Mouse (Mus musculus): Measurements from ENCODE around the gene Cxcl10. TPM values are rescaled to one million over a fixed set of nuclear protein-coding genes. Genes with fewer than 3 reads are reported as not detected.

The Cxcl10 gene
- polyA plus RNA-seq, 1 experiment from 2014 or later = 0.43 TPM

DNA sequence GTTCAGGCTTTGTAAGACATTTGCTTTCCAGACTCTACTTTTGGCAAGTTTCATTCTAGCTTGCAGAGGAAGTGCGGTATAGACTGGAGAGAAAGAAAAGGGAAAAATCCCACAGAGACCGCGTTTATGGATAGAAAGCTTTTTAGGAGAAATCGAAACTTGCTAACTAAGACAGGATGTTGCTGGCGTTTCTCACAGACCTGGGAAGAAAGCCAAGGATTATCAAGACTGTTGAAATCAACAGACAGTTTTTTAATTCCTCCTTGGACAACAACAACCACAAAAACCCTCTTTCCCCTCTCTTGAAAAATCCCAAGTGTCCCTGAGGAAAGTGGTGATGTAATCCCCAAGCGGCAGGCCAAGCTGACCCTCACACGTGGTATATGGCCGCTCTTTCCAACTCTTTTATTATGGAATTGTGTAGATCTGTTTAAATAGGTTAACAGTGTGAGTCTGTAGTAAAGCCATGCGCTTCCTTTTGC lies 16.3 kb downstream of the Cxcl10 start:
- 65% methylated on average over 9 of the region's 9 CpGs for WGBS
- ATAC-seq = no peak
- no peak overlapping the region for H3K9ac ChIP-seq (ENCODE audit: low read depth, low read length)
- no peak overlapping the region for H3K27ac ChIP-seq (ENCODE audit: low read depth, low read length)
- no peak overlapping the region for H3K4me2 ChIP-seq (ENCODE audit: low read length)
- H3K9me3 ChIP-seq (ENCODE audit: control insufficient read depth, low read length) = no peaks in the 10 kb centered on the region
- H3K4me3 ChIP-seq (ENCODE audit: low read length) = no peak overlapping the region
- H3K36me3 ChIP-seq (ENCODE audit: control insufficient read depth, insufficient read depth, low read length) = no peaks in the 10 kb centered on the region
- H3K4me1 ChIP-seq (ENCODE audit: control insufficient read depth, insufficient read depth, low read depth, low read length) = no peaks in the 10 kb centered on the region
- H3K27me3 ChIP-seq (replicated peaks; ENCODE audit: control insufficient read depth, insufficient read depth, low read length) = no peaks in the 10 kb centered on the region

DNA sequence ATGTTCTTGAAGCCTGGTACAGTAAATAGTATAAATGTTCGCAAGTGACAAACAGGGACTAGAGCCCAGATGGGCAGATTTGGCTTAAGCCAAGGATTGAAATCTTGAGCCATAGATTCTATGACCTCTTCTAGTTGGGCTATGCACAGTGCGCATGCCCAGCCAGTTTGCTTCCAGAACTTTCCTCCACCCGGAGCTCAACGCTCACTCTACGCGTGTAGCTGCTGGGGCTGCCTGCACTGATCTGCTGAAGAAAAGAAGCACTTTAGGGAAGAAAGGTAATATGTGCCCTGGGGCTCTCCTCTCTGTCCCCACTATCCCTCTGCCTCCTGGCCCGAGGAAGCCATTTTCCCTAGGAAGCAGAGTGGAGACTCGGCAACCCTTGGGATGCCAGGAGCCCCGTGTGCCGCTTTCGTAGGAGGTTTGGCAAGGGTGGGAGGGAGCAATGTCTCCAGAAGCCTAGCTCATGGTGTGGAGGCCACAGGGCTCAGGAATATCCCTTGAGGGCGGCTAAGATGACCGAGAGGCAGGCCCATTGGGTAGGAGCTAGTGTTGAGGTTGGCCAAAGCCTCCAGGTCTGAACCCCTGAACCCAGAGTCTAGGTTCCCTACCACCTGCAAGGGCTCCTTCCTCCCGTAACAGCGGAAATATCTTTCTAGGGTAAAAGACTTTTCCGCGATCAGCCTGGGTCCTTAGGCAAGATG lies 16.9 kb downstream of the Cxcl10 start, which contains the start of gene Art3:
Gene Art3 (plus strand): TSS at position 193 of the 704 bp plus-strand sequence.
- no peak within 1 kb of the TSS for H3K4me2 ChIP-seq (ENCODE audit: low read length)
- no peaks in the 10 kb centered on the region for H3K36me3 ChIP-seq (ENCODE audit: control insufficient read depth, insufficient read depth, low read length)
- 95% methylated on average over 17 of the region's 17 CpGs for WGBS
- no peak for ATAC-seq
- H3K9ac ChIP-seq (ENCODE audit: low read depth, low read length) = no peak within 1 kb of the TSS
- no peaks in the 10 kb centered on the region for H3K27me3 ChIP-seq (replicated peaks; ENCODE audit: control insufficient read depth, insufficient read depth, low read length)
- H3K4me1 ChIP-seq (ENCODE audit: control insufficient read depth, insufficient read depth, low read depth, low read length) = no peaks in the 10 kb centered on the region
- no peak within 1 kb of the TSS for H3K4me3 ChIP-seq (ENCODE audit: low read length)
- no peak within 1 kb of the TSS for H3K27ac ChIP-seq (ENCODE audit: low read depth, low read length)
- no peaks in the 10 kb centered on the region for H3K9me3 ChIP-seq (ENCODE audit: control insufficient read depth, low read length)

DNA sequence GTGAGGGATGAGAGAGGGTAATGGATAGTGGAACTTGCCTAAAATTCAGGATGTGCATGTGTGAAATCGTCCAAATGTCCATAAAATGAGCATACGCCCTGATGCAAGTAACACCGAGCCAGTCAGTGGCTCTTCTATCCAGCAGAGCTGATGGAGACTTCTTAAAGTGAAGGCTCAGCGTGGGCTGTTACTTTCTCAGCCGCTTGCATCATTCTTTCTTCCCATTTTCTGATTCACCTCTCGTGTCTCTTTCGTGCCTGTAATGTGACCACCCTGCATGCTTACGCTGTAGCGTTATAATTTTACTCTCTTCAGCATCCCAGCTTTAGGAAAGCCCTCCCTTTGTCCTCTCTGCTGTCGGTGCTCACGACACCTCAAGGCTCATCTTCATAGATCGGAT lies 17.6 kb downstream of the Cxcl10 start:
- ATAC-seq = no peak
- H3K4me3 ChIP-seq (ENCODE audit: low read length) = no peak overlapping the region
- H3K4me1 ChIP-seq (ENCODE audit: control insufficient read depth, insufficient read depth, low read depth, low read length) = no peaks in the 10 kb centered on the region
- H3K36me3 ChIP-seq (ENCODE audit: control insufficient read depth, insufficient read depth, low read length) = no peaks in the 10 kb centered on the region
- H3K27me3 ChIP-seq (replicated peaks; ENCODE audit: control insufficient read depth, insufficient read depth, low read length) = no peaks in the 10 kb centered on the region
- no peak overlapping the region for H3K9ac ChIP-seq (ENCODE audit: low read depth, low read length)
- no peaks in the 10 kb centered on the region for H3K9me3 ChIP-seq (ENCODE audit: control insufficient read depth, low read length)
- 92% methylated on average over 12 of the region's 12 CpGs for WGBS
- H3K27ac ChIP-seq (ENCODE audit: low read depth, low read length) = no peak overlapping the region
- H3K4me2 ChIP-seq (ENCODE audit: low read length) = no peak overlapping the region

DNA sequence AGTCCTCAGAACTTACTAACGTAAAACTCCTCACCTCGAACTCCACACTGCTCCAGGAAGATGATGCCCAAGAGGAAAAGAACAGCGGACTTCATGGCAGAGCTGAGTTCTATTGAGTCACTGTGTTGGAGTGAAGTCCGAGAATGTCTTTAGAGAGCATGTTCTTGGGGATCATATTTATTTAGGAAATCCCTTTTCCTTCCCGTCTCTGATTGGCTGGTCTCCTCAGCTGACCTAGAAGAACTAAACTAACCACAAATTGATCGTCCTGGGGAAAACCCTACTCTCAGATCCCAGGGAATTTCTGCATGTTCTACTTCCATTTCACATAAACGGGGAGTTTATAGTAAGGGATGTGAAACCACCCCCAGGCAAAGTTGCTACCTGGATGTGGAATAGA lies 20.8 kb downstream of the Cxcl10 start, which contains the start of gene Cxcl9:
Gene Cxcl9 (minus strand): TSS at position 151 of the 400 bp plus-strand sequence.
- ATAC-seq = no peak
- WGBS = 87% methylated on average over 7 of the region's 7 CpGs
- H3K4me1 ChIP-seq (ENCODE audit: control insufficient read depth, insufficient read depth, low read depth, low read length) = no peaks in the 10 kb centered on the region

DNA sequence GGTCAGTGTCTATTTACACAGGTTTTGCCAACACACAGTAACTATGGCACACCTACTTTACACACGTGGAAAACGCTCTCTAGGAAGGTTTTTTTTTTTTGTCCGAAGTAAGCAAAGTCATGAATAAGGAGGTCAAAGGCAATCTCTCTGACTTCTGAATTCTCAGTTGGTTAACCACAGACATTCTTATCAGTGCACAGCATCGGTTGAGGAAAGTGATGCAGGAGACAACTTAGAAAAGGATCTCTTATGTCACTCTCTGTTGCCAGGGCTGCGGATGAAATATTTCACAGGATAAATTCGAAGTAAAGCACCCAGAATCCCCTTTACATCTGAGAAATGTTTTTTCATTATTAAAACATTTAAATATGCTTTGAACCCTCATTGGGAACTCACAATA lies 21.3 kb downstream of the Cxcl10 start:
- H3K36me3 ChIP-seq (ENCODE audit: control insufficient read depth, insufficient read depth, low read length) = no peaks in the 10 kb centered on the region
- no peak overlapping the region for H3K4me2 ChIP-seq (ENCODE audit: low read length)
- H3K27ac ChIP-seq (ENCODE audit: low read depth, low read length) = no peak overlapping the region
- no peak overlapping the region for H3K9ac ChIP-seq (ENCODE audit: low read depth, low read length)
- no peaks in the 10 kb centered on the region for H3K4me1 ChIP-seq (ENCODE audit: control insufficient read depth, insufficient read depth, low read depth, low read length)
- no peaks in the 10 kb centered on the region for H3K9me3 ChIP-seq (ENCODE audit: control insufficient read depth, low read length)
- ATAC-seq = no peak
- no peaks in the 10 kb centered on the region for H3K27me3 ChIP-seq (replicated peaks; ENCODE audit: control insufficient read depth, insufficient read depth, low read length)
- 87% methylated on average over 6 of the region's 6 CpGs for WGBS
- no peak overlapping the region for H3K4me3 ChIP-seq (ENCODE audit: low read length)

More for the DNA sequence above, 20.8 kb downstream of the Cxcl10 start, which contains the start of gene Cxcl9:
- no peak within 1 kb of the TSS for H3K4me2 ChIP-seq (ENCODE audit: low read length)
- H3K4me3 ChIP-seq (ENCODE audit: low read length) = no peak within 1 kb of the TSS
- H3K9me3 ChIP-seq (ENCODE audit: control insufficient read depth, low read length) = no peaks in the 10 kb centered on the region
- H3K36me3 ChIP-seq (ENCODE audit: control insufficient read depth, insufficient read depth, low read length) = no peaks in the 10 kb centered on the region
- H3K27ac ChIP-seq (ENCODE audit: low read depth, low read length) = no peak within 1 kb of the TSS
- no peak within 1 kb of the TSS for H3K9ac ChIP-seq (ENCODE audit: low read depth, low read length)
- H3K27me3 ChIP-seq (replicated peaks; ENCODE audit: control insufficient read depth, insufficient read depth, low read length) = no peaks in the 10 kb centered on the region

DNA sequence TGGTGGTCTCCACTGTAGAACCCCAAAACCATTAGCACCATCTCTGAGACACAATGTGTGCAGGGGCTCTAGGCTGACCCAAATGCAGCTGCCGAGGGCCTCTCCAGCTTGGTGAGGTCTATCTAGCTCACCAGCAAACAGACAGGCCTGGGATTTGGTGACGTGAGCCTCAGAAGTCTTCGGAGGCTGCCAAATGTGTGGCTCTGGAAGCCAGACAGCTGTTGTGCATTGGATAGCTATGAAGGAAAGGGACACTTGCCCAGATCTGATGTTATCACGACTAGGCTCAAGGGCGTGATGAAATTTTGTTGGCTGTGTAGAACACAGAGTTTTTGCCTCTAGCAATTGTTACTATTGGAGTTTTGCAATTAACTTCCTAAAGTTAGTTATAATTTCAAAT lies 25.4 kb downstream of the Cxcl10 start:
- Histone ChIP-seq H3K9ac (ENCODE audit: low read depth, low read length) (no peak overlapping the region), H3K36me3 (ENCODE audit: control insufficient read depth, insufficient read depth, low read length) (no peaks in the 10 kb centered on the region), H3K4me3 (ENCODE audit: low read length) (no peak overlapping the region), H3K4me2 (ENCODE audit: low read length) (no peak overlapping the region), H3K4me1 (ENCODE audit: control insufficient read depth, insufficient read depth, low read depth, low read length) (no peaks in the 10 kb centered on the region), H3K9me3 (ENCODE audit: control insufficient read depth, low read length) (no peaks in the 10 kb centered on the region), H3K27ac (ENCODE audit: low read depth, low read length) (no peak overlapping the region), H3K27me3 (replicated peaks; ENCODE audit: control insufficient read depth, insufficient read depth, low read length) (no peaks in the 10 kb centered on the region)
- no peak for ATAC-seq
- 81% methylated on average over 5 of the region's 5 CpGs for WGBS

DNA sequence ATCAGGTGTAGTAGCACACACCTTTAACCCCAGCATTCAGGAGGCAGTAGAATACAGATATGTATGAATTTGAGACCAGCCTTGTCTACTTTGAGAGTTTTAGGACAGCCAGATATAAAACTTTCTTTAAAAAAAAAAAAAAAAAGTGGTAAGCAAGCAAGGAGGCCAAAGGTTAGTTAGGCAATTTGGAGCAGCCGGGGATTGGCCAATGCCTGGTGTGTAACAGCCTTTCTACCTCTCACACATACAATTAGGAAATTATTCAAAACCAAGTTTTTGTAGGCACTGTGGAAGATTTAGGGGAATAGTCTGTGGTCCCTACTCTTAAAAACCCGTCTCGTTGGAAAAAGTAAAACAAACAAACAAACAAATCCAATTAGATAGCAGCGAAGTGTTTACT lies 26.1 kb downstream of the Cxcl10 start:
- H3K9me3 ChIP-seq (ENCODE audit: control insufficient read depth, low read length) = no peaks in the 10 kb centered on the region
- no peak overlapping the region for H3K4me2 ChIP-seq (ENCODE audit: low read length)
- ATAC-seq = no peak
- H3K9ac ChIP-seq (ENCODE audit: low read depth, low read length) = no peak overlapping the region
- no peak overlapping the region for H3K4me3 ChIP-seq (ENCODE audit: low read length)
- no peaks in the 10 kb centered on the region for H3K27me3 ChIP-seq (replicated peaks; ENCODE audit: control insufficient read depth, insufficient read depth, low read length)
- WGBS = 90% methylated on average over 4 of the region's 4 CpGs
- no peaks in the 10 kb centered on the region for H3K4me1 ChIP-seq (ENCODE audit: control insufficient read depth, insufficient read depth, low read depth, low read length)
- H3K36me3 ChIP-seq (ENCODE audit: control insufficient read depth, insufficient read depth, low read length) = no peaks in the 10 kb centered on the region
- H3K27ac ChIP-seq (ENCODE audit: low read depth, low read length) = no peak overlapping the region

DNA sequence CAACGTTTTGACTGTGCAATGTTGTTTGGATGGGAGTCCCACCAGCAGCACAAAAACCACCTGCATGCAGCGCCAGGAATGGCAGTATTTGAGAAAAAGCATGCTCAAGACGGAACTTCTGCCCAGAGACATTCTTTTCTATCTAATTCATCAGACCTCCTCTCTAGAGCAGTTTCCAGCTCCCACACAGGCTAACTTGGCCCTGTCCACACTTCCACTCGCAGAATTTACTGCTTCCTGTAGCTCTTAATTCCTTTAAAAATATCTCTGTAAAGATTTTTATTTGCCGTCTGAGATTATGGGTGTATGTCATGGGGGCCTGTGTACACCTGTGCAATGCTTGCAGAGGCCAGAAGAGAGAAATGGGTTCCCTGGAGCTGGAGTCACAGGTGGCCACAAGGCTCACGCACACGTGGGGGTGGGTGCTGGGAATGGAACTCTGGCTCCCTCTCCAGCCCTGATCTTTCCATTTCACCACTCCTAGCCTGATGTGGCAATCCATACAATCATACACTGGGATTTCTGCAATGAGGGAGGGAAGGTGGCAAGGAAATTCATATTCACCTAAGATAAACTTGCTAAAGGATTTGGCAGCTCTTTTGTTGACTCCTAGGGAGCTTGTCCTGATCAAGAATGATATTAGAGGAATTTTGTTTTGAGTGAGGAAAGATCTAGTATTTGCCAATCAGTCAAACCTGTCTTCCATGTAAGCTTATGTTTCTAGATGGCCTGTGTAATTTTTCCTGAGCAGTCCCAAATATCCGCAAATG lies 26.9 kb downstream of the Cxcl10 start:
- ATAC-seq = no peak
- Histone ChIP-seq H3K36me3 (ENCODE audit: control insufficient read depth, insufficient read depth, low read length) (no peaks in the 10 kb centered on the region), H3K4me1 (ENCODE audit: control insufficient read depth, insufficient read depth, low read depth, low read length) (no peaks in the 10 kb centered on the region), H3K9me3 (ENCODE audit: control insufficient read depth, low read length) (no peaks in the 10 kb centered on the region), H3K4me2 (ENCODE audit: low read length) (no peak overlapping the region), H3K27me3 (replicated peaks; ENCODE audit: control insufficient read depth, insufficient read depth, low read length) (no peaks in the 10 kb centered on the region), H3K9ac (ENCODE audit: low read depth, low read length) (no peak overlapping the region), H3K4me3 (ENCODE audit: low read length) (no peak overlapping the region), H3K27ac (ENCODE audit: low read depth, low read length) (no peak overlapping the region)
- 69% methylated on average over 8 of the region's 8 CpGs for WGBS

DNA sequence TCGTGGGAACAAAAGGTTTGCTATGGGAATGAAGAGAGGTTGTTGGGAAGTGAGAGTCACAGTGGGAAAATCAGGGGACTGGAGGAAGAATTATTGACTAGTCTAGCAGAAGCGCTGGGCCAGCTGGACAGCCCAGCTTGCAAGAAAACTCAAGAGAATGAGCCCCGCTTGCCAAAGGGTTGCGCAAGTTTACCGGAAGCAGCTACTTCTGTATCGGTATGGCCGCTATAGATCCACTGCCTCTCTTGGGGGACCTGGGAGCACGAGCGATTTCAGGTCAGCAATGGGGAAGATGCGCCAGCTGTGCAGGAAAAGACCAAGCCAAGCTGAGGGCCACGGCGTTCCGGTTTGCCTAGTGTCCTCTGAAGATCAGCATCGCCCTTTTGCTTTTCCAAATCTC lies 30.1 kb downstream of the Cxcl10 start:
- no peak for ATAC-seq
- Histone ChIP-seq H3K27me3 (replicated peaks; ENCODE audit: control insufficient read depth, insufficient read depth, low read length) (no peaks in the 10 kb centered on the region), H3K9ac (ENCODE audit: low read depth, low read length) (no peak overlapping the region), H3K27ac (ENCODE audit: low read depth, low read length) (no peak overlapping the region), H3K4me3 (ENCODE audit: low read length) (no peak overlapping the region), H3K4me1 (ENCODE audit: control insufficient read depth, insufficient read depth, low read depth, low read length) (no peaks in the 10 kb centered on the region), H3K4me2 (ENCODE audit: low read length) (no peak overlapping the region), H3K9me3 (ENCODE audit: control insufficient read depth, low read length) (no peaks in the 10 kb centered on the region), H3K36me3 (ENCODE audit: control insufficient read depth, insufficient read depth, low read length) (no peaks in the 10 kb centered on the region)
- 95% methylated on average over 14 of the region's 14 CpGs for WGBS

Data from hindbrain, embryonic 16.5 days (tissue).